Mouse (Mus musculus) gastrocnemius, adult 2 months (tissue): Measurements from ENCODE around the gene Tiparp. TPM values are rescaled to one million over a fixed set of nuclear protein-coding genes. Genes with fewer than 3 reads are reported as not detected.
A peak's percentile ranks its signal among the peaks of the same experiment; 100 is the strongest.

Source experiments
- DNase-seq: peaks from one replicate; pipeline ENCODE4 v3.0.0; 2022
- H3K27ac ChIP-seq: fragments of 200-600 bp; 2 replicates; pipeline ENCODE4 v1.8.1; 2022; ENCODE audit warnings: mild to moderate bottlenecking
- H3K4me3 ChIP-seq: fragments of 200-600 bp; 2 replicates; pipeline ENCODE4 v1.8.1; 2022; ENCODE audit warnings: mild to moderate bottlenecking, moderate library complexity
- CTCF ChIP-seq: fragments of 200-600 bp; IDR thresholded peaks from 2 replicates; pipeline ENCODE4 v1.8.1; 2022; ENCODE audit warnings: antibody characterized with exemption, mild to moderate bottlenecking, moderate library complexity
- intact Hi-C: fragments of 180-260 bp; cut with DNase I; formaldehyde crosslinking; loops from one replicate; pipeline ENCODE4 v1.15.1; 2025
- total RNA-seq, 2 experiments: library from RNA; stranded (reverse); gene quantifications; 2 replicates each; pipeline ENCODE4 v1.2.3; 2021

The Tiparp gene
- total RNA-seq, 2 experiments from 2014 or later, result 10.1 to 24.8 TPM

DNA sequence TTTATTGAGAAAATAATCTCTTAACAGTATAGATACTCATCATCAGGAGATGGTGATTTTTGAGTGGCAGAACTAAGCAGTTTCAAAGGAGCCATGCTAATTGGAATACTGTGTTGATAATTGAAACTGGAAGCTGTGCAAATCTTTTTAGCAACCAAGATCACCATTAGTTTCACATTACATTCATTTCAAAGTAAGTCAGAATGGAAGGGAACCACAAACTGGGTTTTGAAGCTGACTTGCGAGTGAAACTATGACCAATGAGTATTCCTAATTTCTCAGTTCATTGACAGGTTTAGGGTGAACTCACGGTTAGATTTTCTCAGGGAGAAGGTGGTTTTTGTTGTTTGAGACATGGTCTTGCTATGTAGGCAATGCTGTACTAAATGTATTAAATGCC, 6.3 kb downstream of the Tiparp start:
- Histone ChIP-seq H3K4me3 (peak overlapping the region; percentile 44), H3K27ac (no peak overlapping the region)
- DNase-seq, result no peak
- intact Hi-C loops, result no loop called here
- no peak for TF ChIP-seq CTCF

DNA sequence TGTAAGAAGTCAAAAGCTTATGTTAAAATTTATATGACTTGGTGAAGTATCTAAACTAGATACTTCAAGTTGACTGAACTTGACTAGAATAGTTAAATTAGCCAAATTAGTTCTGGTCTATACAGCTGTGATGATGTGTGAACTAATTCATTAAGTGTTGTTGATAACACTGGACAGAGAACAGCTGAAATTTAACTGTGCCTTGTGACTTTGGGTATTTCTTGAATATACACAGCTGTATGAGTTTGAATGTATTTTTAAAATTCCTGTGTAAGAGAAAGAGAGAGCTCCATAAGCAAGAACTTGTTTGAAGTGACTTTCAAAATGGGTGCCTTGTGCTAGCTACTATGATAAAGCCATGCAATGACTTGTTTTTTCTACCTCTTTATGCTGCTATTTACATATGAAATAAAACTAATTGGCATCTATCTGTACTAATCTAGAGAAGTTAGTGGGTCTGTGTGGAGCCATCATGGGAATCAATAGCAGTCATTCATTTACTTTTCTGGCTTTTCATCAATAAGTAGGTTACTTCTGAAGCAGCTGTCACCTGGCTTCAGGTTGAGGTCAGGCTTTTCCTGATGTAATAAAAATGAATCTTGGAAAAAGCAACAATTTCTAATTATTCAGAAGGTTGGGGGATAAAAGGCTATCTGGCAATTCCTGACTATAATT, 7.0 kb downstream of the Tiparp start:
- Histone ChIP-seq H3K4me3 (peak overlapping the region; percentile 14), H3K27ac (no peak overlapping the region)
- DNase-seq, result no peak
- intact Hi-C loops, result no loop called here
- no peak for TF ChIP-seq CTCF

DNA sequence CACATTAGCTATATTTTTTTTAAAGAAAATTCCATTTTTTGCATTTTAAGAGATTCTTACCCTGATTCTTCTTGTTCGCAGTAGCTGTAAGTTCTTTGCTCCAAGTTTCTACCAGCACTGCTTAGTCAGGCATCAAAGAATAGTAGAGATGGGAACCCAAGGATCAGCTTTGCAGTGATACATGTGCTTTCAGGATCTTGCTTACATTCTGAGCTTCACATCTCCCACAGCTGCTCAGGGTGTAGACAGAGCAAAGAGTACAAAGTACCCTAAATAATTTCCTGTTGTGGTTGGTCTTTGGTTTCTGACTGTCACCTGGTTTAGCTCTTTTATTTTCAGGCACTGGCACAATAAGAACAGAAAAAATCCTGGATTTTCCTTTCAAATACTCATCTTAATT, 9.1 kb downstream of the Tiparp start:
- TF ChIP-seq CTCF, result no peak
- no peak for DNase-seq
- Histone ChIP-seq H3K4me3 (no peak overlapping the region), H3K27ac (peak overlapping the region; percentile 33; the same call in 1 of the 2 replicates)
- intact Hi-C loops, result no loop called here

DNA sequence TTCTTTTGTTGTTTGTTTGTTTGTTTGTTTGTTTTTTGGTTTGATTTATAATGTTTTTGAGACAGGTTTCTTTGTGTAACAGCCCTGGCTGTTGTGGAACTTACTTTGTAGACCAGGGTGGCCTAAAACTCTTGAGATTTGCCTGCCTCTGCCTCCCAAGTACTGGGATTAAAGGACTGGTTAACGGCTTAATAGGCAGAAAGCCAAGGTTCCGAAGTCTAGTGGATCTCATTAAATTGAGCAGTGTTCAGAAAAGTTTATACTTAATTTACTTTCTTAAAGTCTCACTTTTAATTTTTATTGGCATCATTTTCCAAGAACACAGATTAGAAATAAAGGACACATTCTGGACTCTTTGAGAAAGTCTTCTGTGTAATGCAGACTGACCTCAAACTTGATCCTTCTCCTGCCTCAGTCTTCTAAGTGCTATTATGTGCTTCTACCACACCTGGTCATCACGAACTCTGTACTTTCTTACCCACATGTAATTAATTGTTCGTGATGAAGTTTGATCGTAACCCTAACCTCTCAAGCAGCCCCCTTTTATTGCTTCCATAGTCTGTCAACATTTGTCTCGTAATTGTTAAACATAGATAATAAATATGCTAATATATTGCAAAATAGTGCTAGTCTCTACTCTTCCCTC, 12.8 kb downstream of the Tiparp start:
- Histone ChIP-seq H3K4me3 (no peak overlapping the region), H3K27ac (no peak overlapping the region)
- DNase-seq, result no peak
- intact Hi-C loops, result no loop called here
- TF ChIP-seq CTCF, result no peak

DNA sequence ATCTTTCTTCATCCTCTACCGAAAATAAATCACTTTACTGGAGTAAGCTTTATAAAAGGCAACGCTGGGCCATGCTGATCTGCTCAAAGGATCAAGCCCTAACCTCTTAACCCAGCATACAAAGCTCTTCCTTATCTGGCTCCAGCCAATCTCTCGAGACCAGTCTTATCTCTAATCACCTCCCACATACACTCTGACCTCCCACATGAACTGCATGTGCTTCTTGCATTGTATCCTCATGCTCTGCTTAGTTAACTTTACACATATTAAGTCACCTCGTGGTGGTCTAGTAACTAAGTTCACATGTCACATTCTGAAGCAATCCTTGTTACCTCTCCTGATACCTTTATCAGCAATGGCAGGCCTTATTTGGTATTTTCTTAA, 13.3 kb downstream of the Tiparp start:
- Histone ChIP-seq H3K27ac (no peak overlapping the region), H3K4me3 (no peak overlapping the region)
- intact Hi-C loops, result no loop called here
- no peak for DNase-seq
- no peak for TF ChIP-seq CTCF

DNA sequence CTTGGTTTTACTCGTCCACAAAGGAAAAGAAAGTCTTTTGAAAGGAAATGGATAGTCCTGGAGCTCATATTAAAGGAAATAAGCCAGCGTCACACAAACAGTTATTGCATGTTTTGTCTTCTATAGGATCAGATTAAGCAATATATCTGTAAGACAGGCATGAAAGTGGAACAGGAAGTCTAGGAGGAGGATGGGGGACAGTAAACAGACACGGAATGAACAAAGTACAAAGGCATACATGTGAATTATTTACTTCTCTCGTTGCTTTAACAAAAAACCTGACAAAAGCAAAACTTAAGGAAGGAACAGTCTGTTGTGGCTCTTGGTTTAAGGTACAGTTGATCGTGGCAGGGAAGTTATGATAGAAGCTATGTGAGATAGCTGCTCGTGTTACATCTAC, 21.6 kb downstream of the Tiparp start:
- no peak for DNase-seq
- no peak for TF ChIP-seq CTCF
- H3K4me3 ChIP-seq, result no peak overlapping the region
- H3K27ac ChIP-seq, result no peak overlapping the region
- intact Hi-C loops, result no loop called here

DNA sequence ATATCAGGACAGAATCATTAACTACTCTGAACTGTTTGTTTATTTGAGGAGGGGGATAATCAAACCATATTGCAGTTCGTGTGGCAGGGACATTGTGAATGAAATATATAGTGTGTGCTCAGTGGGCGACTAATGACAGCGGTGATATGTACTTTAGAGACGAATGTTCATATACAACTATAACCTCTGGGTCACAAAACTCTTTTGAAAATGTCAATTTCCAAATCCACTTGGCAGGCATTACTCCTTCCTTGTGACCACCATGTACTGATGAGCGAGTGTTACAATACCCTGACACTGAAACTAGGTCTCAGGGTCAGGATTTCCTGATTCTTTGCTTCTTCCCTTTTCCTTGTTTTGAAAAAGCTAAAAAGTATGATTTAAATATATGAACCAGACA, 22.9 kb downstream of the Tiparp start:
- intact Hi-C loops, result no loop called here
- no peak overlapping the region for H3K4me3 ChIP-seq
- DNase-seq, result no peak
- no peak for TF ChIP-seq CTCF
- no peak overlapping the region for H3K27ac ChIP-seq

DNA sequence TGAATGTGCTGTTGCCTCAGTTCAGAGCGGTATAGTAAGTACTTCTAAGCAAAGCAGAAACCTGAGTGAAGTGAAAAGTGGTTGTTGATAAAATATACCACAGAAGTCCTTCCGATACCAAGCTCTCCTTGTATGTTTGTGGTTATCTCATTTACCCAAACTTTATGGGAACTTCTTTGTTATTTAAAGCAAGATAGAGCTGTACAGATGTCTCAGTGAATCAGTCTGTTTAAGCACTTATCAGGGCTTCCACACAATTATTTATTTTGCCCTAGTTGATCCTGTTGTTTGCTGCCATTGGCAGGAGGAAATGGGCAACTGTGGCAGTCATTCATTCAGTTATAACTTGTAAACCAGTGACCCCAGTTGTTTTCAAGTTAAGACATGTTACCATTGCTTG, 26.4 kb downstream of the Tiparp start:
- intact Hi-C loops, result no loop called here
- no peak for DNase-seq
- TF ChIP-seq CTCF, result no peak
- H3K4me3 ChIP-seq, result no peak overlapping the region
- H3K27ac ChIP-seq, result no peak overlapping the region

DNA sequence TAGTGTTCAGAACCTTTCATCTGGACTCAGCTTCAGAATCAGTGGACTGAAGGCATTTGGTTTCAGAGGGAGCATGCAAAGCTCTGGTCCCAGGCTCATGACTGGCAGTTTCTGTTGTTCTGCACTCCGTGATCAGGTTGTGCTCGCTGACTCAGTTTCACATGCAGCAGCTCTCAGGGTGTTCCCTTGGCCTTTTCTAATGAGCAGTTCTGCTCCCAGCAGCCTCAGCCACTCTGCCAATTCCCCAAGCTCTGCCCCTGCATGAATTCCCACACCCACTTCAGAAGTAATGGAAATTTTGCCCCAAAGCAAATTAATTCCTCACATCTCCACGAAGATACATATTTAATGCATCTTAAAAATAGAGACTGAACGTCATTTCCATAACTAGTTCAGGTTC, 30.5 kb downstream of the Tiparp start:
- intact Hi-C loops, result no loop called here
- DNase-seq, result no peak
- H3K4me3 ChIP-seq, result no peak overlapping the region
- TF ChIP-seq CTCF, result no peak
- peak overlapping the region; percentile 63 for H3K27ac ChIP-seq

DNA sequence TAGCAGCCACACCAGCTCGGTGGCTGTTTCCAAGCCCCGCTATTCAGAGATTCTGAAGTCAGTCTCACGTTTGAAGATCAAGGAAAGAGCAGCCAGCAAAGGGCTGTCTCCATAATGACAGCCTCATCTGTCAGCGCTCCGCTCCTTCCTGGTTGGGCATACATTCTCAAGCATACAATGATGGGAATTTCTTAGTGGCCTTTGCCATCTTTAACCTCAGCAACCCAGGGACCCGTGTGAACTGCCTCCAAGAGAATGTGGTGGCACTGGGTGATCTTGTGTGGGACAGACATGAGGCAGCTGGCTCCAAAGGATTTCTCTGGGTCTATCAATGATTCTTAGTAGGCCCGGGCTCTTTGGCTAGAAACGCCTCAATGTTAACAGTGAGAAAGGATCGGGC, 34.0 kb downstream of the Tiparp start:
- Histone ChIP-seq H3K4me3 (no peak overlapping the region), H3K27ac (no peak overlapping the region)
- intact Hi-C loops, result no loop called here
- no peak for DNase-seq
- no peak for TF ChIP-seq CTCF

DNA sequence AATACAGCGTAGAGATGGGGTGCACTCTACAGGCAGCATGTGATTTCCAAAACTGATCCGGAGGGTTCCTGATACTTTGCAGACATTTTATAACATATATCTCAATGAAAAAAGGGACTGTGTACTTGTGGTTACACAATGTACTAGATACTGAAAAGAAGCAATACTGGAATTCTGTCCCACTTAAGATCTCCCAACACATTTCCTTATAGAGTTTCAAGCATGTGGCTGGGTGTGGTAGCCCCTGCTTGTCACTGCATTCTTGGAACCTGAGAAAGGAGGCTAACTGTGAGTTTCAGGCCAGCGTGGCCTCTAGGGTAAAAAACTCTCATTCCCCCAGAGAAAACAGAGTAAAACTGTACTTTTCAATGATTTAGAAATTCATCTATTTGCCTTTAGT, 34.5 kb downstream of the Tiparp start:
- no peak for DNase-seq
- Histone ChIP-seq H3K4me3 (no peak overlapping the region), H3K27ac (no peak overlapping the region)
- intact Hi-C loops, result no loop called here
- TF ChIP-seq CTCF, result no peak

DNA sequence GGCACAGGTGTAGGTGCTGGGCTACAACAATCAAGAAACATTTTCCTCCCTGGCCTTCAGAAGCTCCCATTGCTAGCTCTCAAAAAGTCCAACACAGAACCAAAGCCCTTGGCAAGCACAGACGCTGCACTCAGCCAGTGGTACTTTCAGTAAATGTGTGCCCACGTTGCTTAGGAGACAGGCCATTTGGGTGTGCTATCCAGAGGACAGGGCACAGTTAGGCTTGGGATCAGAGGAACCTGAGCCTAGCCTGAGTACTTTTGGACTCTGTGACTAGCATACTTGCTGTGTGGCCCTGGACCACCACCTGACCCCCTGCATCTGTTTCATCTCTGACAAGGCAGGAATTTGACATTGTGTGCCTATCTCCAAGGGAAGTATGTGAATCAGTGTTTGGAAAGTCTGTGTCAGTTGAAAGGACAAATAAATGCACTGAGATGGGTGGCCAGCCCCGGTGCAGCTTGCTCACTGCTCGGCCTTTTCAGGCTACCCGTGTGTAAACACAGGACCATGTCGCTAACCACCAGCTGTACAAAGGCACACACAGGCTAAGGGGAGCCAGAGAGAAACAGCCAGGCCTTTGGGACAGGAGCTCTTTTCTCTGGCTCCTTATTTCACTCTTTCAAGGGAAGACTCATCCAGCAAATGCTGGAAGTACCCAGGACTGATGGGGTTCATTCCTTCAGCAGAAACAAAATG, 35.9 kb downstream of the Tiparp start:
- no peak for TF ChIP-seq CTCF
- no peak overlapping the region for H3K27ac ChIP-seq
- intact Hi-C loops, result no loop called here

DNA sequence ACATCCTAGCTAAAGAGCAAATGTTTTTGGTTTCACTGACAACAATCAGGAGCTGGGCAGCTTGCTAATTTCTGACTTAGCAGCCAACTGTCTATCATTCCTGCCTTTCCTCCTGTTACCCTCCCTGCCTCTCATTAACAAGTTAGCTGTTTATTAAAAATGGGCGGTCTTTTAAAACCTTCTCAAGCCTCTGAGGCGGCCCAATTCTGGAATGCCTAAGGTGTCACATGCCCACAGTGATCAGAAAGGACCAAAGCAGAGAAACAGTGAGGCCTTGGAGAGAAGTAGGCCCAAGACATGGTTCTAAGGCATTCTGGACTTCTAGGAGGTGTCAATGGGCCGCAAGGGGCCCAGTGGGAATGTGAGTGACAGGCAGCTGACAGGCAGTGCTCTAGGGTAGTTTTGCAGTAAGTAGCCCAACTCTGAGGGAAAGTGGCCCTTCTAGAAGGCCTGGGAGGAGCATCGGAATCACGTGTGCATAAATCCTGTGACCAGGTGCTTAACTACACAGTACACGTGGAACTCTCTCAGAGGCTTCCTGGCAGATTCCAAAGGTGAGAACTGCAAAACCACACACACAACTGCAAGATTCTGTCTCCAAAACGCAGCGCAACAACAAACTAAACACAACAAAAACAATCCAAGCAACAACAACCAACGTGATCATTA, 37.6 kb downstream of the Tiparp start:
- intact Hi-C loops, result no loop called here
- H3K27ac ChIP-seq, result no peak overlapping the region
- DNase-seq, result no peak
- TF ChIP-seq CTCF, result no peak
- H3K4me3 ChIP-seq, result no peak overlapping the region

More for the DNA sequence above, 35.9 kb downstream of the Tiparp start:
- DNase-seq, result no peak
- H3K4me3 ChIP-seq, result no peak overlapping the region
